Mouse (Mus musculus) heart, postnatal 0 days (tissue): ENCODE measurements at regions not wholly inside any gene's neighbourhood (a gene's known extent, or its start where the extent isn't known, plus 50 kb on each side); places are given as distances from the start of the nearest gene placed in this dataset.

Experiments
- ATAC-seq: fragments of 200-750 bp; cut with Nextera tagmentation; 2 replicates; pipeline ENCODE4 v1.8.0; 2017; ENCODE audit warnings: low read depth, moderate number of reproducible peaks, moderate library complexity; ENCODE audit not compliant: insufficient read depth
- DNase-seq: peaks from one replicate; pipeline ENCODE4 v3.0.0-alpha.2; 2016; ENCODE audit warnings: low spot score
- H3K27ac ChIP-seq: fragments of 300-500 bp; sonication (generic); 2 replicates; pipeline ENCODE4 v1.5.1; 2014; ENCODE audit warnings: low read depth, mild to moderate bottlenecking
- H3K27me3 ChIP-seq: fragments of 300-500 bp; sonication (generic); 2 replicates; pipeline ENCODE4 v1.6.1; 2014; ENCODE audit warnings: low read length, mixed read lengths; ENCODE audit not compliant: control insufficient read depth, insufficient read depth
- H3K36me3 ChIP-seq: fragments of 300-500 bp; sonication (generic); replicated peaks from 2 replicates; pipeline ENCODE4 v1.6.1; 2014; ENCODE audit warnings: low read length, mixed read lengths; ENCODE audit not compliant: control insufficient read depth, insufficient read depth
- H3K4me1 ChIP-seq: fragments of 300-500 bp; sonication (generic); 2 replicates; pipeline ENCODE4 v1.6.1; 2014; ENCODE audit warnings: antibody characterized with exemption; ENCODE audit not compliant: control insufficient read depth, insufficient read depth
- H3K4me2 ChIP-seq: fragments of 300-500 bp; sonication (generic); 2 replicates; pipeline ENCODE4 v1.6.1; 2014; ENCODE audit warnings: low read depth, mild to moderate bottlenecking, low read length, moderate library complexity
- H3K4me3 ChIP-seq: fragments of 300-500 bp; sonication (generic); 2 replicates; pipeline ENCODE4 v1.5.1; 2014; ENCODE audit warnings: low read depth, low read length
- H3K9ac ChIP-seq: fragments of 300-500 bp; sonication (generic); replicated peaks from 2 replicates; pipeline ENCODE4 v1.6.1; 2014; ENCODE audit warnings: low read depth, low read length, mixed read lengths
- H3K9me3 ChIP-seq: fragments of 300-500 bp; sonication (generic); replicated peaks from 2 replicates; pipeline ENCODE4 v1.6.1; 2016; ENCODE audit warnings: low read length; ENCODE audit not compliant: control insufficient read depth
- CTCF ChIP-seq: IDR thresholded peaks from 2 replicates; pipeline ENCODE4 v1.5.1; 2016; ENCODE audit warnings: antibody characterized with exemption, control low read depth, low read depth
- EP300 ChIP-seq: IDR thresholded peaks from 2 replicates; pipeline ENCODE4 v1.6.1; 2016; ENCODE audit warnings: antibody characterized with exemption, low read depth
- WGBS: fragments of 180-500 bp; shearing (Covaris S2); extraction: QIAGEN DNeasy Blood & Tissue Kit; methylation state at CpG from one replicate; pipeline ENCODE4 v1.1.7; 2014; 5-methylcytosine and 5-hydroxymethylcytosine counted together

DNA sequence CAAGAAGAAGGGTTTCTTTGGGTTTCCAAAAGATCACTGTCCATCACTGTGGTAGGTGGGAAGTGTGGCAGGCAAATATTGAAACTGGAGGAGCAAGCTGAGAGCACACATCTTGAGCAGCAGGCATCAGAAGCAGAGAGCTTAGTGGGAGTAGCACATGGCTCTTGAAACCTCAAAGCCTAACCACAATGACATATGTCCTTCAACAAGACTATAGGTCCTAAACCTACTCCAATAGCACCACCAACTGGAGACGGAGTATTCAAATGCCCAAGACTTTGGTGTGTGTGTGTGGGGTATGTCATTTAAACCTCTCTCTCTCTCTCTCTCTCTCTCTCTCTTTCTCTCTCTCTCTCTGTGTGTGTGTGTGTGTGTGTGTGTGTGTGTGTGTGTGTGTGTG, 88.1 kb upstream of the Sash1 start:
- ATAC-seq (0 out of 2 replicates have a peak, but pooled peaks have one; percentile 51), DNase-seq (no peak)
- Histone ChIP-seq H3K4me3 (no peak overlapping the region), H3K9ac (no peak overlapping the region), H3K27ac (no peak overlapping the region), H3K4me2 (no peak overlapping the region), H3K27me3 (no peaks in the 10 kb centered on the region), H3K9me3 (no peaks in the 10 kb centered on the region), H3K4me1 (0 out of 2 replicates have a peak, but pooled peaks cover 6% of the 10 kb centered on the region), H3K36me3 (no peaks in the 10 kb centered on the region)
- 41% methylated on average over 1 of the region's 1 CpGs for WGBS
- TF ChIP-seq CTCF, result peak; percentile 62
- no peak for TF ChIP-seq EP300

DNA sequence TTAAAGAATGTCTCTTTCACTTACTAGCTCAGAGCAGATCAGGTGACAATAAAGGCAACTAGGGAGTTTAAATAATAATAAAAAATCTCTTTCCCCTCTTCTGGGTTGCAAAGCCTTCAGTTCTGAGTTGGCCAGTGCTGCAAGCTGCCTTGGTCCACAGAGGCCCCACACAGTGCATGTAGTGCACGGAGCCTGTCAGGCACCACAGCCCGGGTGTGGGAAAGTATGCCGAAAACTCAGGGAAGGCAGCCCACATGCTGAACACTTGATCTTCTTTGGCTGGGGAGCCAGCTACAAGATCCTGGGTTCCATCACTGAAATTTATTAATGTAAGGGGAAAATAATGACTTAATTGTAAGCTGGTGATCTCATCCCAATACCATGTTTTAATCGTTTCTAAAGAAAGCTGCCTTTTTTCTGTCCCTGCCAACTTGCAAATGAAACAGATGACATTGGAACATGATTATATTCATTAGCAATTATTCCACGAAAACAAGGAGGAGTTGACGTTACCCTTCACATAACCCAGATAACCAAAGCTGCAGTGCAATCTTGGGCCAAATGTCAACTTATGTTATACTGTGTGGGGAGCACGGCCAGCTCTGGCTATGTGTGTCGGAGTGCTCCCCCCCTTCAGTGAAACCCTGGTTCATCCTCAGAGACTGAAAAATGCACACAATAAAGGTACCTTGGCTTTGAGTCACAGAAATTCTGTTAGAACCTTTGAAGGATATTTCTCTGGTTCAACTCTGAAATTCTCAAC, 87.1 kb upstream of the Sash1 start:
- H3K4me1 ChIP-seq, result peaks cover 16% of the 10 kb centered on the region; the same call in 1 of the 2 replicates
- no peak overlapping the region for H3K9ac ChIP-seq
- no peaks in the 10 kb centered on the region for H3K36me3 ChIP-seq
- no peaks in the 10 kb centered on the region for H3K27me3 ChIP-seq
- H3K27ac ChIP-seq, result no peak overlapping the region; the same call in 1 of the 2 replicates
- H3K9me3 ChIP-seq, result no peaks in the 10 kb centered on the region
- ATAC-seq (no peak; the same call in 1 of the 2 replicates), DNase-seq (no peak)
- no peak for TF ChIP-seq EP300
- no peak for TF ChIP-seq CTCF
- no peak overlapping the region for H3K4me3 ChIP-seq
- 61% methylated on average over 8 of the region's 8 CpGs for WGBS
- H3K4me2 ChIP-seq, result no peak overlapping the region

- no peak for DNase-seq
- no peak for ATAC-seq
- no peak overlapping the region for H3K4me2 ChIP-seq
These were observed 84.9 kb upstream of the Sash1 start for GRCm38 (mm10) chr10:8970807-8971206.

DNA sequence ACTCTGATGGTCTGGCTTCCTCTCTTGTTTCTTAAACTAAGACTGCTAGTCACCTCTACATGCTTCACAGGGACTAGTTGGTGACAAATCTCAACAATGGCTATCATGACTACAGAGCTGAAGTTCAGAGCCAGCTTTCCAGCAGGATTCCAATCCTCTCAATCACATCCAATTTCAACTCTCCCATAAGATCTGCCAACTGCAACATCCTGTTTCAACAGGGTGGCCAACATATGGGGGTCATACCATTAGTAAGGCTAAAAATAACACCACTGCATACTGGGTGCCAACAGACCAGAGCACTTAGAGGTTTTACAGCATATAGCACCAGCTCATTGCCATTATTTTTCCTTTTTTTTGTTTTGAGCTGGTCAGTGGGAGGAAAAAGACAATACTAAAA, 83.7 kb upstream of the Sash1 start:
- Histone ChIP-seq H3K4me2 (no peak overlapping the region), H3K36me3 (no peaks in the 10 kb centered on the region), H3K4me3 (no peak overlapping the region), H3K27ac (peak overlapping the region; percentile 57; the same call in 1 of the 2 replicates), H3K27me3 (no peaks in the 10 kb centered on the region), H3K4me1 (peaks cover 17% of the 10 kb centered on the region; the same call in 1 of the 2 replicates), H3K9me3 (no peaks in the 10 kb centered on the region), H3K9ac (no peak overlapping the region)
- ATAC-seq (no peak), DNase-seq (no peak)
- TF ChIP-seq CTCF, result no peak
- TF ChIP-seq EP300, result no peak

More at GRCm38 (mm10) chr10:8970807-8971206, 84.9 kb upstream of the Sash1 start:
- Histone ChIP-seq H3K36me3 (no peaks in the 10 kb centered on the region), H3K4me1 (peaks cover 17% of the 10 kb centered on the region; the same call in 1 of the 2 replicates), H3K9ac (no peak overlapping the region), H3K27ac (peak overlapping the region; percentile 4; the same call in 1 of the 2 replicates), H3K4me3 (no peak overlapping the region), H3K9me3 (no peaks in the 10 kb centered on the region), H3K27me3 (no peaks in the 10 kb centered on the region)
- 78% methylated on average over 3 of the region's 3 CpGs for WGBS
- no peak for TF ChIP-seq EP300
- TF ChIP-seq CTCF, result no peak

GRCm38 (mm10) chr10:8969016-8969415, 83.1 kb upstream of the Sash1 start:
- no peak for TF ChIP-seq EP300
- no peak for TF ChIP-seq CTCF
- DNase-seq (no peak), ATAC-seq (no peak)
- Histone ChIP-seq H3K9ac (no peak overlapping the region), H3K27ac (peak overlapping the region; percentile 57), H3K4me3 (no peak overlapping the region), H3K36me3 (no peaks in the 10 kb centered on the region), H3K4me1 (peaks cover 17% of the 10 kb centered on the region; the same call in 1 of the 2 replicates), H3K4me2 (no peak overlapping the region), H3K27me3 (no peaks in the 10 kb centered on the region), H3K9me3 (no peaks in the 10 kb centered on the region)
- WGBS, result 63% methylated on average over 5 of the region's 5 CpGs
